Mouse (Mus musculus) MEL (cell line): ENCODE data around the gene Rhobtb3.

Source experiments
- CTCF ChIP-seq, 3 experiments: IDR thresholded peaks in 2 of 3; conservative IDR thresholded peaks in 1 of 3; 2 replicates each; pipeline ENCODE4 v1.5.1; 2011 to 2012; ENCODE audit warnings: low read length in 3 of 3, low read depth in 2 of 3, mild to moderate bottlenecking in 2 of 3, improper control_type of control experiment in 1 of 3, inconsistent platforms in 1 of 3, mixed read lengths in 1 of 3, moderate library complexity in 1 of 3; ENCODE audit not compliant: control insufficient read depth in 1 of 3, insufficient read depth in 1 of 3, poor library complexity in 1 of 3, severe bottlenecking in 1 of 3
- HCFC1 ChIP-seq: IDR thresholded peaks from 2 replicates; pipeline ENCODE4 v1.6.1; 2012; ENCODE audit warnings: low read depth, mild to moderate bottlenecking, inconsistent platforms, low read length, improper control_type of control experiment, moderate library complexity
- POLR2A ChIP-seq, 2 experiments: IDR thresholded peaks; 2 replicates each; pipeline ENCODE4 v1.6.1; 2011 to 2012; ENCODE audit warnings: low read length in 2 of 2, mild to moderate bottlenecking in 2 of 2, control low read depth in 1 of 2, improper control_type of control experiment in 1 of 2, low read depth in 1 of 2, moderate library complexity in 1 of 2; ENCODE audit not compliant: control insufficient read depth in 1 of 2, insufficient read depth in 1 of 2, poor library complexity in 1 of 2

DNA sequence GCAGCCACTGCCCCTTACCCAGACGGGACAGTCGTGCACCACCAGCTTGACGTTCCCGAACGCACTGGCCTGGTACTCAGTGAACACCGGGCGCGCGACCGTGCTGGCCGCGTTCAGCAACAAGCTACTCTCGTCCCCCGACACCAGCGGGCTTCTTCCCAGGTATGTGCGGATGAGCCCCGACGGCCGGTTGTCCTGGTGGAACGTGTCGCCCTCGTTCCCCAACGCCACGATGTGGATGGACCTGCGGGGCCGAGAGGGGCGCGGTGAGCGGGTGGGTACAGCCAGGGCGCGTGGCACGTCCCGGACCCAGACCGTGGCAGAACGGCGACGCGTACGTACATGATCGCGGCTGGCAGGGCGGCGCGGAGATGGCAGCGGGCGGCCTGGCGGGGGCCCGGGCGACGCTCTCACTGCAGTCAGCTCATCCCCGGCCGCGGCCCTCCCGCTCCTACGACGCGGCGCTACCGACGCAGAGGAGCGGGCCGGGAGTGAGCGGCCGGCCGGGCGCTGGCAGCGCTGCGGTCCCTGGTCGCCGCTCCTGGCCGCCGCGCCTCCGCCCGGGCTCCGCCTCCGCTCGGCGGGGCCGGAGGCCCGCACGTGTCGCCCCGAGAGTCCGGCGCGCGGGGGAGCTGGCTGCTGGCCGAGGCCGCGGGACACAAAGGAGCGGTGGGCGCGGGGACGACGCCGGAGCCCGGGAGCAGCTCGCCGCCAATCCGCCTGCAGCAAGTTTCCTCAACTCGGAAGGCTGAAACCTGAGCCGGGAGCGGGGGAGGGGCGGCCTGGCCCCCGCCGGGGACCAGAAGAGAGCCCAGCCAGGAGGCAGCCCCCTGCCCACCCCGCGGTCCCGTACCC, at the start of gene Rhobtb3:
- TF ChIP-seq POLR2A (IDR thresholded peaks at IDR 0.05; ENCODE audit: control insufficient read depth in 1 of 2, insufficient read depth in 1 of 2, low read depth in 1 of 2, low read length in 2 of 2, poor library complexity in 1 of 2) = no peak
- TF ChIP-seq HCFC1 = no peak
- no peak for TF ChIP-seq CTCF (IDR thresholded peaks at IDR 0.05 in 2 of 3, conservative IDR thresholded peaks at IDR 0.05 in 1 of 3; ENCODE audit: control insufficient read depth in 1 of 3, insufficient read depth in 1 of 3, low read depth in 2 of 3, low read length in 3 of 3, poor library complexity in 1 of 3, severe bottlenecking in 1 of 3)
